Mouse (Mus musculus) stomach, postnatal 0 days (tissue): ENCODE data around the gene Cpvl.

Source experiments
- CTCF ChIP-seq: IDR thresholded peaks from 2 replicates; pipeline ENCODE4 v1.5.1; 2016; ENCODE audit warnings: antibody characterized with exemption, low read depth, mild to moderate bottlenecking, moderate library complexity
- EP300 ChIP-seq: optimal IDR thresholded peaks from 2 replicates; pipeline ENCODE3; 2016; ENCODE audit warnings: antibody characterized with exemption

DNA sequence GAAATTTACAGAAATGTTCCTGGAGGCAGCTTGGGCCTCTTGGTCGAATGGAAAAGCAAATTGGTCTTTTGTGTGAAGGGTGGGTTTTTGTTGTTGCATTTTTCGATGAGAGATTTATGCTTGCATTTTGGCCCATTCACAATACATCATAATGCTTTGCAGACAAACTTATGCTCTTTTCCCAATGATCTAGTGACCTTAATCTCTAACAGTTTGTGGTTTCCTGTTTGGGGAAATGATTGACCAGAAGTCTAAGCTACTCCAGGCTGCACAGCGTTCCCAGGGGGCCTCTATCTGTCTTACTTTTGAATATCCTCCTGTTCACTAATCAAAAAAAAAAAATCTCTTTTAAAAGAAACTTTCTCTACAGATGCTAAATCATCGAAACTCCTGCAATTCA lies 71.6 kb downstream of the Cpvl start:
- TF ChIP-seq CTCF (no peak), EP300 (no peak)
